Mouse (Mus musculus) intestine, embryonic 14.5 days (tissue): ENCODE data around the gene Ppp1r1b. TPM values are rescaled to one million over a fixed set of nuclear protein-coding genes. Genes with fewer than 3 reads are reported as not detected.

Experiments used
- ATAC-seq: fragments of 200-750 bp; cut with Nextera tagmentation; replicated peaks from 2 replicates; pipeline ENCODE4 v1.8.0; 2017; ENCODE audit warnings: low read depth, moderate number of reproducible peaks, moderate TSS enrichment, moderate library complexity; ENCODE audit not compliant: low FRiP score, low TSS enrichment
- DNase-seq: peaks from one replicate; pipeline ENCODE4 v3.0.0-alpha.2; 2018; ENCODE audit warnings: low spot score
- H3K27ac ChIP-seq: fragments of 300-500 bp; sonication (generic); 2 replicates; pipeline ENCODE4 v1.5.1; 2014; ENCODE audit warnings: low read depth, mild to moderate bottlenecking, control low read depth
- H3K27me3 ChIP-seq: fragments of 300-500 bp; sonication (generic); replicated peaks from 2 replicates; pipeline ENCODE4 v1.6.1; 2014; ENCODE audit warnings: low read length, control low read depth; ENCODE audit not compliant: control insufficient read depth, insufficient read depth
- H3K36me3 ChIP-seq: fragments of 300-500 bp; sonication (generic); 2 replicates; pipeline ENCODE4 v1.6.1; 2014; ENCODE audit warnings: low read length, control low read depth; ENCODE audit not compliant: control insufficient read depth, insufficient read depth
- H3K4me1 ChIP-seq: fragments of 300-500 bp; sonication (generic); replicated peaks from 2 replicates; pipeline ENCODE4 v1.6.1; 2014; ENCODE audit warnings: low read length, control low read depth, mixed read lengths; ENCODE audit not compliant: control insufficient read depth, insufficient read depth
- H3K4me2 ChIP-seq: fragments of 300-500 bp; sonication (generic); 2 replicates; pipeline ENCODE4 v1.6.1; 2014; ENCODE audit warnings: low read length
- H3K4me3 ChIP-seq: fragments of 300-500 bp; sonication (generic); 2 replicates; pipeline ENCODE4 v1.5.1; 2014; ENCODE audit warnings: low read depth, low read length, control low read depth, mixed read lengths
- H3K9ac ChIP-seq: fragments of 300-500 bp; sonication (generic); 2 replicates; pipeline ENCODE4 v1.6.1; 2014; ENCODE audit warnings: mild to moderate bottlenecking, low read length
- H3K9me3 ChIP-seq: fragments of 300-500 bp; sonication (generic); 2 replicates; pipeline ENCODE4 v1.6.1; 2016; ENCODE audit warnings: low read length, control low read depth; ENCODE audit not compliant: control insufficient read depth
- WGBS: fragments of 180-500 bp; shearing (Covaris S2); extraction: QIAGEN DNeasy Blood & Tissue Kit; methylation state at CpG from one replicate; pipeline ENCODE4 v1.1.7; 2014; 5-methylcytosine and 5-hydroxymethylcytosine counted together
- polyA plus RNA-seq: library from polyadenylated mRNA; unstranded; fragments of >200 nt; fragmentation: Nextera tagmentation; extraction: Ambion mirVana; gene quantifications from 2 replicates; pipeline ENCODE4 v1.2.1, GENCODE M21; 2014

Ppp1r1b gene
- polyA plus RNA-seq, 1 experiment from 2014 or later = 22.6 TPM

DNA sequence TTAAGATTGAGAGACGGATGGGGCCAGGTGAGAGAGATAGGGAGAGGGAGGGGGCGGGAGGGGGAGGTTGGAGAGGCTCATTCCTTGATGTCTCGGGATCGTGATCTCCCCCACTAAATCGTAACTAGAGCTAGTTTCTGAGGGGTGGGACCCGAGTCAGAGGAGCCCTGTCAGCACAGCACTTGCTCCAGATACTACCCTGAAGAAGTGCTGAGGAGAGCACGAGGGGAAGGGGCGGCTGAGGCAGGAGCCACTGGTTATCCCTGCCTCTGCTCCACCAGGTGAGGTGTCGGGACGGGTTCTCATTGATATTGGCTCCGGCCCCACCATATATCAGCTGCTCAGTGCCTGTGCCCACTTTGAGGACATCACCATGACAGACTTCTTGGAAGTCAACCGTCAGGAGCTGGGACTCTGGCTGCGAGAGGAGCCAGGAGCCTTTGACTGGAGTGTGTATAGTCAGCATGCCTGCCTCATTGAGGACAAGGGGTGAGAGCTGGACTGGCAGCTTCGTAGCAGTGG is 38.9 kb downstream of the Ppp1r1b start:
- peaks cover 41% of the 10 kb centered on the region for H3K27me3 ChIP-seq
- no peak for ATAC-seq
- H3K9me3 ChIP-seq = no peaks in the 10 kb centered on the region
- 50% methylated on average over 14 of the region's 14 CpGs for WGBS
- H3K4me3 ChIP-seq = no peak overlapping the region
- H3K27ac ChIP-seq = no peak overlapping the region
- 0 out of 2 replicates have a peak, but pooled peaks cover 3% of the 10 kb centered on the region for H3K4me1 ChIP-seq
- H3K9ac ChIP-seq = no peak overlapping the region
- H3K36me3 ChIP-seq = no peaks in the 10 kb centered on the region
- H3K4me2 ChIP-seq = no peak overlapping the region
- no peak for DNase-seq

DNA sequence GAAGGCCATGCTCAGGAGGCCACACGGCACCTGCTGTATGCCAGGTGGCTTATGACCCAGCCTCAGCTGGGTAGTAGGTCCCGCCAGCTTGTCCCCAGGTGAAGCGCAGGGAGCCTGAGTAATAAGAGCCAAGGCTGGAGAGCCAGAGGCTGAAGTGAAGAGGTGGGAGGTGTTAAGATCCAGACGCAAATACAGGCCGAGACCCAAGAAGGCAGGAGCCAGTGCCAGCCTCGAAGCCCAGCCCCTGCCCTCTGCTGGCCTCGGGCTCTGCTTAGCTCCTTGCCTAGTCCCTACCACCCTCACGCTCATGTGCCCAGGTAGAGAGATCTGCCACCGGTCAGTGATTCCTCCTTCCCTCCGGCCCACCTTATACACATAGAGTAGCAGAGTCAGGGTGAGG is 40.1 kb downstream of the Ppp1r1b start:
- Histone ChIP-seq H3K9me3 (no peaks in the 10 kb centered on the region), H3K36me3 (no peaks in the 10 kb centered on the region), H3K27me3 (peaks cover 41% of the 10 kb centered on the region), H3K4me3 (no peak overlapping the region), H3K4me1 (0 out of 2 replicates have a peak, but pooled peaks cover 9% of the 10 kb centered on the region), H3K9ac (no peak overlapping the region), H3K4me2 (no peak overlapping the region), H3K27ac (no peak overlapping the region)
- WGBS = 78% methylated on average over 10 of the region's 10 CpGs
- ATAC-seq (no peak), DNase-seq (no peak)

DNA sequence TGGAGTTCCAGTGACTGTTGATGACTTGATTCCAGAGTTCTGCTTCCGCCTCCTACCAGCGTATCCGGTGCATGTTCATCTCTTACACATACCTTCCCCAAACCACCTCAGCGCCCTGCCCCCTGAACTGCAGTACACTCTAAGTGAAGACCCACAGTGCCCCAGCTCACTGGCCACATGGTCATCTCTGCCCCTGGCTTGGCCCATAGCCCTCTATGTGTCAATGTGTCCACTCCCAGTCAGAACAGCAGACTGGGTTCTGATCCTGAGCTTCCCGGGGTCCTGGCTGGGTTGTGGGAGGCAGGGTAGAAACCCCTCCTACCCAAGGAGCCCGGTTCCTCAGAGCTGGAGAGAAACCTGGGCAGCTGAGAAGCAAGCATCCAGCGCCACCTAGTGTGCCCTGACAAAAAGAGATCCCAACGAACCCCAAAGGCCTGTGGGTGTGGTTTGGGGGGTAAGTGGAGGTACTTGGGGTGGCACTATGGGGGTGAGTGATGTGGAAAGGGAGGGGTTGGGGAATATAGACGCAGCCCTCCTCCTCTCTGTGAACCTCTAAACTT is 41.1 kb downstream of the Ppp1r1b start:
- WGBS = 23% methylated on average over 9 of the region's 9 CpGs
- H3K4me3 ChIP-seq = no peak overlapping the region
- no peak overlapping the region for H3K27ac ChIP-seq
- peaks cover 41% of the 10 kb centered on the region for H3K27me3 ChIP-seq
- no peaks in the 10 kb centered on the region for H3K9me3 ChIP-seq
- peaks cover 14% of the 10 kb centered on the region; the same call in 1 of the 2 replicates for H3K4me1 ChIP-seq
- H3K36me3 ChIP-seq = no peaks in the 10 kb centered on the region
- ATAC-seq = no peak
- no peak overlapping the region for H3K4me2 ChIP-seq
- peak; percentile 60 for DNase-seq
- H3K9ac ChIP-seq = no peak overlapping the region

DNA sequence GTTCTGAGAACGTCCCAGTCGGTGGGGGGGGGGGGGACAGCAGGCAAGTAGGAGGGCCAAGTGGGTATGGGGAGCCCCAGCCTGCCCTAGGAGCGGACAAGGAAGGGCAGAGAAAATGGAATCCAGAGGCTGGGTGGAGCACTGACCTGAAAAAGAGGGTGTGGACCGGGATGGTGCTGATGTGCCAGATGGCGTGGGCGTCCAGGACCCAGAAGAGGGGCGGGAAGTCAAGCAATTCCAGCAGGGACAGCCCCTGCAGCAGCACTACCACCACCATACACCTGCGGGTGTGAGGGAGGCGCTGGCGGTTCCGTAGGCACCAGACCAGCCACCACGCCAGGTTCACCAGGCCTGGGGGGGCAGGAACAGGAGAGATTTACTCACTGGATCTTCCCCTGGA is 41.9 kb downstream of the Ppp1r1b start:
- no peak overlapping the region for H3K27ac ChIP-seq
- no peaks in the 10 kb centered on the region for H3K9me3 ChIP-seq
- H3K36me3 ChIP-seq = no peaks in the 10 kb centered on the region
- ATAC-seq (no peak), DNase-seq (no peak)
- H3K4me2 ChIP-seq = no peak overlapping the region
- H3K4me1 ChIP-seq = peaks cover 17% of the 10 kb centered on the region; the same call in 1 of the 2 replicates
- H3K27me3 ChIP-seq = peaks cover 40% of the 10 kb centered on the region
- 73% methylated on average over 12 of the region's 12 CpGs for WGBS
- H3K4me3 ChIP-seq = no peak overlapping the region
- no peak overlapping the region for H3K9ac ChIP-seq

DNA sequence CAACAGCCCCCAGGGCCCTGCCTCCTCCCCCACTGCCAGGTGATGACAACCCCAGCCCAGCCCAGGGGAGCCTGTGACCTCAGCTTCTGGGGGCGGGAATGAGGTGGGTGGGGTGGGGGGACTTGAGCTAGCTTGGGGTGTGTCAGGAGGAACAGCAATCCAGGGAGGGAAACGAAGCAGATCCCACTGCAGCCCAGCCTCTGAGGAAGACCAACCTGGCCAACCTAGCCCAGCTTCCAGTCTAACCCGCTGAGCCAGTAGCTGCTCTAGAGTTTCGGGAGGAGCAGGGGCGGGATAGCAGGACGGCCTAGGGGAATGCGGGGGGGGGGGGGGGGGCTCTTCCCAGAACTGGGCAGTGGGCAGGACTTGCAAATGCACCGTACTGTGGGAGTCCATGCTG is 43.8 kb downstream of the Ppp1r1b start:
- Histone ChIP-seq H3K9me3 (no peaks in the 10 kb centered on the region), H3K27ac (0 out of 2 replicates have a peak overlapping the region, but pooled peaks have one; percentile 27), H3K36me3 (no peaks in the 10 kb centered on the region; the same call in 1 of the 2 replicates), H3K4me2 (no peak overlapping the region), H3K27me3 (peaks cover 21% of the 10 kb centered on the region), H3K9ac (no peak overlapping the region), H3K4me1 (peaks cover 17% of the 10 kb centered on the region; the same call in 1 of the 2 replicates), H3K4me3 (no peak overlapping the region)
- DNase-seq = no peak
- WGBS = 14% methylated on average over 7 of the region's 8 CpGs
- ATAC-seq = 0 out of 2 replicates have a peak, but pooled peaks have one; percentile 9

DNA sequence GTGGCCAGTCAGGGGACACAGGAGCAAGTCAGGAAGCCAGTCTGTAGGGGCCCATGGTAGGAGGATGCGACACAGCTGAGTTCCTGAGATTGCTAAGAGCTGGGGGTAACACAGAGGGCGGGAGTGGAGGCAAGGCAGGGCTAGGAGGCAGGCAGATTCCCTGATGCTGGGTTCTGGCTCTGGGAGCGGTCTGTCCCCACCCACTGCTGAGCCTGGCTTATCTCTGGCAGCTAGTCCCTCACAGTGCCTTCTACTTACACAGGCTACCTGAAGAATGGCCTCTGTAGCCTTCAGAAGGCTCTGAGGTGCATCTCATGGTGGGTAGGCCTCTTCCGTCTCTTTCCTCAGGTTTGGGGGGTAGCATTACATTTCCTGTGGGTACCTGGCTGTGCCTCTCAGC is 44.4 kb downstream of the Ppp1r1b start:
- H3K4me2 ChIP-seq = no peak overlapping the region

DNA sequence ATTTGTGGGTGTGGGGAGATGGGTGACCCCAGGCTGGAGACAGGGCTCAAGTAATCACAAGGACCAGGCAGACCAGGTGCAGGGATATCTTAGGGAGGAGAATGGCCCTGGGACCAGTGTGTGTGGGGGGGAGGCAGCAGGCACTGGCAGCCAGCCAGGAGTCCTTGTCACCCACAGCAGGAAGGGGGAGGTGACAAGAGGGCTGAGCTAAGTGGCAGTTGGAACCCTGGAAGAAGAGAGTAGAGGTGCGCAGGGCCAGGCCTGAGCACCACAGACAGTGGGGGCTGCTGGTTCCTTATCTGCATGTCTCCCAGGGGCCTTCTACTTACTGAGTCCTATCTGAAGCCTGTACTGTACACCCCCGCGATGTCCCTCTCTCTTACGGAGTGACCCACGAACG is 45.1 kb downstream of the Ppp1r1b start:
- H3K9me3 ChIP-seq = no peaks in the 10 kb centered on the region
- no peak overlapping the region for H3K9ac ChIP-seq
- H3K4me3 ChIP-seq = no peak overlapping the region
- peaks cover 8% of the 10 kb centered on the region for H3K27me3 ChIP-seq
- H3K4me2 ChIP-seq = no peak overlapping the region
- 64% methylated on average over 6 of the region's 6 CpGs for WGBS
- H3K36me3 ChIP-seq = peaks cover 5% of the 10 kb centered on the region; the same call in 1 of the 2 replicates
- DNase-seq (no peak), ATAC-seq (0 out of 2 replicates have a peak, but pooled peaks have one; percentile 5)
- H3K4me1 ChIP-seq = peaks cover 17% of the 10 kb centered on the region; the same call in 1 of the 2 replicates
- H3K27ac ChIP-seq = no peak overlapping the region

More for the DNA sequence above, 44.4 kb downstream of the Ppp1r1b start:
- DNase-seq = peak; percentile 57
- ATAC-seq = no peak; the same call in 1 of the 2 replicates
- Histone ChIP-seq H3K9me3 (no peaks in the 10 kb centered on the region), H3K9ac (no peak overlapping the region), H3K4me3 (no peak overlapping the region), H3K4me1 (peaks cover 17% of the 10 kb centered on the region; the same call in 1 of the 2 replicates), H3K27me3 (peaks cover 15% of the 10 kb centered on the region), H3K27ac (0 out of 2 replicates have a peak overlapping the region, but pooled peaks have one; percentile 27), H3K36me3 (peaks cover 5% of the 10 kb centered on the region; the same call in 1 of the 2 replicates)
- 52% methylated on average over 4 of the region's 4 CpGs for WGBS

DNA sequence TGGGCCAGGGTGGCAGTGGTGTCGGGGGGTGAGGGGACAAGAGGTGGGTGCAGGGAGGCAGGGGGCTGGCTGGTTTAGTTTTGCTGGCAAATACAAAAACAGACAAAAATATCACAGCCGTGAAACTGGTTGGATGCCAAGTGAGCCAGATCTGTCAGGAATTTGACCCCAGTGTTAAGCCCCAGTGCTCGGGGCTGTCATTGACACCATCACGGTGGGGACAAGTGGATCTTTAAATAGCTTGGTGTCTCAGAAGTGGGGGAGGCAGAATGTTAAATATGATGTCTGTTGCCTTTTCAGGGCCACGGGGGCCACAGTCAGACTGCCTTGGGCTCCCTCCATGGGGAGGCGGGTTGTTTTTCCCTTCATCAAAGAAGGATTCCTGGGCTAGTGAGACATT is 46.1 kb downstream of the Ppp1r1b start:
- no peak overlapping the region for H3K27ac ChIP-seq
- no peak overlapping the region for H3K9ac ChIP-seq
- H3K27me3 ChIP-seq = 0 out of 2 replicates have a peak, but pooled peaks cover 5% of the 10 kb centered on the region
- H3K36me3 ChIP-seq = peaks cover 5% of the 10 kb centered on the region; the same call in 1 of the 2 replicates
- H3K9me3 ChIP-seq = no peaks in the 10 kb centered on the region
- H3K4me1 ChIP-seq = peaks cover 17% of the 10 kb centered on the region; the same call in 1 of the 2 replicates
- 43% methylated on average over 6 of the region's 6 CpGs for WGBS
- no peak overlapping the region for H3K4me2 ChIP-seq
- ATAC-seq (no peak), DNase-seq (no peak)
- H3K4me3 ChIP-seq = no peak overlapping the region
